In the genomic region with DNA sequence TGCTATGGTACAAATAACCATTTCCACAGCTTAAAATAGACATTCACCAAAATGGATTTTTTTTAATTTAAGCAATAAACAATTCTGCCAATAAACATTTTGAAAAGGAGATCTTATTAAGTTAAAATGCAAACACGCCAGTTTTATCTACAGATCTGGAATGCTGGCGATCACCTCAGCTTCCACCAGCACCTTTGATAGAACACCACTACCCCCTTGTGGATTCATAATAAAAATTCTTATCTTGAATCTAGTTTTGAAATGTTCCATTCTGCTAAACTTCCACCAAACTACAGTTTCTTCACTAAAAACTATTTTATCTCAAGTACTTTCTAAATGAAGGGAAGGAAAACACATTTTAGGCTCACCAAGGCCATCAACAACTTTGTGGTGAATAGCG, we compare ENCODE assay signal across 12 mouse cellular contexts. TPM values are rescaled to one million over a fixed set of nuclear protein-coding genes. Genes with fewer than 3 reads are reported as not detected.
DNase-seq lines count a peak whose midpoint lies in the region; ATAC-seq and TF ChIP-seq lines count a peak whose summit lies in the region.
"Had no signal": no experiment of that assay in that cellular context is flagged by ENCODE, and none has a peak within 500 bp of the region (broad histone marks: within the 10 kb centered on the region; RNA-seq: fewer than 3 reads in every experiment).

No protein-coding gene starts in this region.

- H3K36me3 ChIP-seq in liver, embryonic 14.5 days (replicated peaks; ENCODE audit: control insufficient read depth, insufficient read depth, low read depth): no peaks in the 10 kb centered on the region
- H3K36me3 ChIP-seq in liver, embryonic 11.5 days (ENCODE audit: control insufficient read depth, insufficient read depth, low read length): no peaks in the 10 kb centered on the region
- no peaks in the 10 kb centered on the region for H3K36me3 ChIP-seq in forebrain, embryonic 11.5 days (ENCODE audit: control insufficient read depth, insufficient read depth, low read length)
- H3K36me3 ChIP-seq: heart, embryonic 15.5 days had no signal

- peaks cover 5 to 10% of the 10 kb centered on the region in 2 experiments for H3K4me1 ChIP-seq in liver, embryonic 14.5 days (replicated peaks; ENCODE audit: control insufficient read depth in 2 of 2, insufficient read depth in 2 of 2, low read length in 1 of 2)
- H3K4me1 ChIP-seq in liver, embryonic 11.5 days (replicated peaks; ENCODE audit: control insufficient read depth, insufficient read depth, low read length): peaks cover 34% of the 10 kb centered on the region
- no peaks in the 10 kb centered on the region for H3K4me1 ChIP-seq in forebrain, embryonic 11.5 days (replicated peaks; ENCODE audit: control insufficient read depth, insufficient read depth, low read length)

- H3K27me3 ChIP-seq in liver, embryonic 14.5 days (ENCODE audit: control insufficient read depth, insufficient read depth, low read length): no peaks in the 10 kb centered on the region
- no peaks in the 10 kb centered on the region for H3K27me3 ChIP-seq in liver, embryonic 11.5 days (replicated peaks; ENCODE audit: control insufficient read depth, insufficient read depth, low read length)
- no peaks in the 10 kb centered on the region for H3K27me3 ChIP-seq in forebrain, embryonic 11.5 days (ENCODE audit: control insufficient read depth, insufficient read depth, low read length)
- H3K27me3 ChIP-seq: heart, embryonic 15.5 days had no signal

- H3K9ac ChIP-seq in liver, embryonic 14.5 days (replicated peaks): no peak overlapping the region
- no peak overlapping the region for H3K9ac ChIP-seq in liver, embryonic 11.5 days (ENCODE audit: low read depth, low read length)
- no peak overlapping the region for H3K9ac ChIP-seq in forebrain, embryonic 11.5 days (ENCODE audit: low read length)
- H3K9ac ChIP-seq: heart, embryonic 15.5 days had no signal

- no peak overlapping the region for H3K27ac ChIP-seq in gastrocnemius, adult 2 months
- H3K27ac ChIP-seq in liver, embryonic 14.5 days: no peak overlapping the region
- no peak overlapping the region for H3K27ac ChIP-seq in liver, embryonic 11.5 days (ENCODE audit: low read depth, low read length)
- no peak overlapping the region for H3K27ac ChIP-seq in forebrain, embryonic 11.5 days (ENCODE audit: low read depth, low read length)
- H3K27ac ChIP-seq: heart, embryonic 15.5 days had no signal

- no peak overlapping the region for H3K4me2 ChIP-seq in liver, embryonic 14.5 days (ENCODE audit: low read depth)
- H3K4me2 ChIP-seq in liver, embryonic 11.5 days: no peak overlapping the region
- H3K4me2 ChIP-seq in forebrain, embryonic 11.5 days (ENCODE audit: low read depth, low read length, severe bottlenecking): no peak overlapping the region
- H3K4me2 ChIP-seq: heart, embryonic 15.5 days had no signal

- no peak for DNase-seq in gastrocnemius, adult 2 months
- no peak for DNase-seq in gastrocnemius, postnatal 36 days
- no peak for DNase-seq in liver, embryonic 14.5 days (ENCODE audit: low read depth in 3 of 3, low spot score in 3 of 3)
- DNase-seq in liver, embryonic 11.5 days (ENCODE audit: low spot score): no peak
- peak; percentile 59 for DNase-seq in MN1 (ENCODE audit: low spot score)
- DNase-seq in lung, postnatal 36 days: peak; percentile 27
- DNase-seq in forebrain, embryonic 11.5 days (ENCODE audit: low spot score): no peak
- DNase-seq: adrenal gland, postnatal 25 days; thymus, postnatal 14 days had no signal

- TF ChIP-seq CTCF in gastrocnemius, adult 2 months (IDR thresholded peaks at IDR 0.05): peak; percentile 72
- peak; percentile 7; the same call in 1 of the 2 replicates for TF ChIP-seq CTCF in liver, embryonic 14.5 days (IDR thresholded peaks at IDR 0.05; ENCODE audit: low read depth)

- 53% methylated on average over 3 of the region's 3 CpGs for WGBS in liver, embryonic 14.5 days (ENCODE audit: insufficient replicate concordance)
- WGBS in liver, embryonic 11.5 days: 71% methylated on average over 3 of the region's 3 CpGs
- WGBS in forebrain, embryonic 11.5 days: 80% methylated on average over 3 of the region's 3 CpGs

- ATAC-seq in liver, embryonic 14.5 days (ENCODE audit: insufficient read depth): no peak
- ATAC-seq in liver, embryonic 11.5 days (replicated peaks; ENCODE audit: low FRiP score): no peak
- ATAC-seq in monocyte, adult 5-6 weeks (replicated peaks; ENCODE audit: insufficient number of reproducible peaks, low FRiP score, low TSS enrichment, poor library complexity, severe bottlenecking): no peak
- no peak for ATAC-seq in forebrain, embryonic 11.5 days (replicated peaks; ENCODE audit: low FRiP score)

- intact Hi-C loops in gastrocnemius, adult 2 months (cut with DNase I): loop anchor here (1.0 to 5.0 kb wide), 3 partner anchors 75 to 572 kb away; no protein-coding TSS in a partner anchor
- intact Hi-C loops in gastrocnemius, postnatal 36 days (cut with DNase I): loop anchor here (2.0 to 10.0 kb wide), 4 partner anchors 75 to 699 kb away; no protein-coding TSS in a partner anchor

- no peak overlapping the region for H3K4me3 ChIP-seq in gastrocnemius, adult 2 months
- no peak overlapping the region for H3K4me3 ChIP-seq in liver, embryonic 14.5 days (ENCODE audit: insufficient read depth in 1 of 2, low read depth in 2 of 2, low read length in 2 of 2)
- H3K4me3 ChIP-seq in liver, embryonic 11.5 days (ENCODE audit: low read depth, low read length): no peak overlapping the region
- no peak overlapping the region for H3K4me3 ChIP-seq in forebrain, embryonic 11.5 days (ENCODE audit: low read depth, low read length)
- H3K4me3 ChIP-seq: heart, embryonic 15.5 days had no signal

- H3K9me3 ChIP-seq in liver, embryonic 14.5 days (ENCODE audit: control insufficient read depth, low read length): no peaks in the 10 kb centered on the region
- H3K9me3 ChIP-seq in liver, embryonic 11.5 days (ENCODE audit: control insufficient read depth, low read length): no peaks in the 10 kb centered on the region
- H3K9me3 ChIP-seq in forebrain, embryonic 11.5 days (ENCODE audit: control insufficient read depth, low read length): no peaks in the 10 kb centered on the region
- H3K9me3 ChIP-seq: G1E; heart, embryonic 15.5 days had no signal

- TF ChIP-seq EP300 in liver, embryonic 14.5 days (IDR thresholded peaks at IDR 0.05; ENCODE audit: low read depth): no peak

RNA-seq across cellular contexts. Expression of a gene that starts 7.7 kb away (rescaled TPM):
- 100 to 1,000 TPM in 1 of 2 experiments, 10 to 100 TPM in 1; 95.9 to 126 TPM for total RNA-seq in gastrocnemius, adult 2 months (2021)
- 100 to 1,000 TPM in 1 of 2 experiments, 10 to 100 TPM in 1; 93.4 to 109 TPM for total RNA-seq in gastrocnemius, postnatal 36 days (2021)
- polyA plus RNA-seq in liver, embryonic 14.5 days (2012; rRNA removed): 4.8 and 7.3 TPM in 2 replicates
- 31.0 and 32.8 TPM in 2 replicates for polyA plus RNA-seq in liver, embryonic 14.5 days (2014; fragmentation: Nextera tagmentation; extraction: Ambion mirVana)
- polyA plus RNA-seq in liver, embryonic 11.5 days (2014; fragmentation: Nextera tagmentation; extraction: Ambion mirVana): 72.5 and 93.9 TPM in 2 replicates
- 8.8 to 43.8 TPM (median 22.1 TPM) in 3 replicates for total RNA-seq in monocyte, adult 5-6 weeks (2017)
- 140 and 142 TPM in 2 replicates for polyA plus RNA-seq in forebrain, embryonic 11.5 days (2014; fragmentation: Nextera tagmentation; extraction: Ambion mirVana)

Comparison
In these comparisons a context has a peak if more than half of its experiments do, and no peak if none do; other contexts are left out.
1. DNase-seq: peak in MN1 (single experiment) and lung, postnatal 36 days (single experiment); none in gastrocnemius, adult 2 months (single experiment), gastrocnemius, postnatal 36 days (0 of 2), liver, embryonic 14.5 days (0 of 3), liver, embryonic 11.5 days (single experiment) and forebrain, embryonic 11.5 days (single experiment).